Mouse (Mus musculus): ENCODE data around the gene Traf7. TPM values are rescaled to one million over a fixed set of nuclear protein-coding genes. Genes with fewer than 3 reads are reported as not detected.

The Traf7 gene
- total RNA-seq, 1 experiment, result 149 TPM

DNA sequence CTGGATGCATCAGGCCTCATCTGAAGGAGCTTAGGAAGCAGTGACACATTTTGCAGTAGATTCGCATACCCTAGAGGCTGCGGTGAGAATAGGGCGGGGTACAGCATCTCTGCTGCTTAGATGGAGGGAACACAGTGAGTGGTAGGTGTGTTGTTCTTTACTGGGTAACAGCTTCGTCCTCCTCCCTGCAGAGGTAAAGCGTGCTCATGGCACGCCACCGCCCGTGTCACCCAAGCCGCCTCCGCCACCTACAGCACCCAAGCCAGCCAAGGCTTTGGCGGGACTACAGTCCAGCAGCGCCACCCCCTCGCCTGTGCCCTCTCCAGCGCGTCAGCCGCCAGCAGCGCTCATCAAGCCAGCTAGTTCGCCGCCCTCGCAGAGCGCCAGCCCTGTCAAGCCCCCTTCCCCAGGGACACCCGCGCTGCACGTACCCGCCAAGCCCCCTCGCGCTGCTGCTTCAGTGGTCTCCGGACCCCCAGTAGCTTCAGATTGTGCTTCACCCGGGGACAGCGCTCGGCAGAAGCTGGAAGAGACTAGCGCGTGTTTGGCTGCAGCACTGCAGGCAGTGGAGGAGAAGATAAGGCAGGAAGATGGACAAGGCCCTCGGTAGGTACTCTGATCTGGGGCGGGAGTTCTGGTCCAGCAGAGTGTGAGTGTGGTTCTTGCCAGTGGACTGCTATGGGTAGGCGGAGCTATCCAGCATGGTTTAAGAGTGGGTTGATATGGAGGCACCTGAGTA, 21.2 kb downstream of the Traf7 start:
- H3K9me3 ChIP-seq (ENCODE audit: control insufficient read depth, insufficient read depth, low read depth, low read length), result no peaks in the 10 kb centered on the region
- TF ChIP-seq HCFC1 (IDR thresholded peaks at IDR 0.05; ENCODE audit: borderline replicate concordance, insufficient read depth, low read length) (no peak), MAFK (IDR thresholded peaks at IDR 0.05; ENCODE audit: insufficient read depth, low read depth, low read length) (no peak), CHD2 (IDR thresholded peaks at IDR 0.05; ENCODE audit: low read depth, low read length) (no peak), ZNF384 (IDR thresholded peaks at IDR 0.05; ENCODE audit: low read depth, low read length) (no peak), ZC3H11A (IDR thresholded peaks at IDR 0.05; ENCODE audit: borderline replicate concordance, low read depth, low read length) (no peak)
- H3K36me3 ChIP-seq (ENCODE audit: control insufficient read depth, insufficient read depth, low read length, poor library complexity, severe bottlenecking), result peaks cover 35% of the 10 kb centered on the region
- H3K9ac ChIP-seq (ENCODE audit: insufficient read depth, low read depth, low read length, poor library complexity, severe bottlenecking), result 0 out of 2 replicates have a peak overlapping the region, but pooled peaks have one; percentile 6
- DNase-seq (ENCODE audit: low read depth, low spot score), result no peak
- in situ Hi-C loops (cut with MboI; ENCODE audit: low sequenced_read_pairs in 2 of 2, unreplicated experiment in 2 of 2), result no loop called here
- no peak overlapping the region for H3K27ac ChIP-seq (ENCODE audit: insufficient read depth, low read depth, low read length, poor library complexity, severe bottlenecking)
- peak overlapping the region; percentile 50 to 55 for H3K4me3 ChIP-seq (ENCODE audit: insufficient read depth in 1 of 2, low read depth in 1 of 2, low read length in 2 of 2, poor library complexity in 1 of 2, severe bottlenecking in 1 of 2)
- H3K4me1 ChIP-seq (ENCODE audit: control insufficient read depth in 2 of 2, insufficient read depth in 2 of 2, low read length in 2 of 2, poor library complexity in 1 of 2), result peaks cover 0 to 10% of the 10 kb centered on the region in 2 experiments; a peak in 2 of 4 replicates

DNA sequence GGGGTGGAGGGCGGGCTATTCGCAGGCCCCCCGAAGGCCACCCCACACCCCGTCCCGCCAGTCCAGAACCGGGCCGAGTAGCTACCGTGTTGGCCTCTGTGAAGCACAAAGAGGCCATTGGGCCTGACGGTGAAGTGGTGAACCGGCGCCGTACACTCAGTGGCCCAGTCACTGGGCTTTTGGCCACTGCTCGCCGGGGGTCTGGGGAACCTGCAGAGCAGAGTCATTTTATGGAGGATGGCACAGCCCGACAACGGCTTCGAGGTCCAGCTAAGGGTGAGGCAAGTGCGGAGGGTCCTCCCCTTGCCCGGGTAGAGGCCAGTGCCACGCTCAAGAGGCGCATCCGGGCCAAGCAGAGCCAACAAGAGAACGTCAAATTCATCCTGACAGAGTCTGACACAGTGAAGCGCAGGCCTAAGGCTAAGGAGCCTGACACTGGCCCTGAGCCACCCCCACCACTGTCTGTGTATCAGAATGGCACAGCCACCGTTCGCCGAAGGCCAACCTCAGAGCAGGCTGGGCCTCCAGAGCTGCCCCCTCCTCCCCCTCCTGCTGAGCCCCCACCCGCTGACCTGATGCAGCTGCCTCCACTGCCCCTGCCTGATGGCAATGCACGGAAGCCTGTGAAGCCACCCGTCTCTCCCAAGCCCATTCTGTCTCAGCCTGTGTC, 22.3 kb downstream of the Traf7 start:
- in situ Hi-C loops (cut with MboI; ENCODE audit: low sequenced_read_pairs in 2 of 2, unreplicated experiment in 2 of 2), result no loop called here
- peaks cover 25% of the 10 kb centered on the region for H3K36me3 ChIP-seq (ENCODE audit: control insufficient read depth, insufficient read depth, low read length, poor library complexity, severe bottlenecking)
- H3K4me1 ChIP-seq (ENCODE audit: control insufficient read depth in 2 of 2, insufficient read depth in 2 of 2, low read length in 2 of 2, poor library complexity in 1 of 2), result peaks cover 0 to 10% of the 10 kb centered on the region in 2 experiments; a peak in 2 of 4 replicates
- no peak overlapping the region for H3K27ac ChIP-seq (ENCODE audit: insufficient read depth, low read depth, low read length, poor library complexity, severe bottlenecking)
- TF ChIP-seq ZC3H11A (IDR thresholded peaks at IDR 0.05; ENCODE audit: borderline replicate concordance, low read depth, low read length) (no peak), CHD2 (IDR thresholded peaks at IDR 0.05; ENCODE audit: low read depth, low read length) (no peak), MAFK (IDR thresholded peaks at IDR 0.05; ENCODE audit: insufficient read depth, low read depth, low read length) (no peak), ZNF384 (IDR thresholded peaks at IDR 0.05; ENCODE audit: low read depth, low read length) (no peak), HCFC1 (IDR thresholded peaks at IDR 0.05; ENCODE audit: borderline replicate concordance, insufficient read depth, low read length) (no peak)
- DNase-seq (ENCODE audit: low read depth, low spot score), result no peak
- H3K9ac ChIP-seq (ENCODE audit: insufficient read depth, low read depth, low read length, poor library complexity, severe bottlenecking), result no peak overlapping the region
- H3K4me3 ChIP-seq (ENCODE audit: insufficient read depth in 1 of 2, low read depth in 1 of 2, low read length in 2 of 2, poor library complexity in 1 of 2, severe bottlenecking in 1 of 2), result peak overlapping the region; percentile 28 to 42; a peak in 3 of 4 replicates
- no peaks in the 10 kb centered on the region for H3K9me3 ChIP-seq (ENCODE audit: control insufficient read depth, insufficient read depth, low read depth, low read length)

DNA sequence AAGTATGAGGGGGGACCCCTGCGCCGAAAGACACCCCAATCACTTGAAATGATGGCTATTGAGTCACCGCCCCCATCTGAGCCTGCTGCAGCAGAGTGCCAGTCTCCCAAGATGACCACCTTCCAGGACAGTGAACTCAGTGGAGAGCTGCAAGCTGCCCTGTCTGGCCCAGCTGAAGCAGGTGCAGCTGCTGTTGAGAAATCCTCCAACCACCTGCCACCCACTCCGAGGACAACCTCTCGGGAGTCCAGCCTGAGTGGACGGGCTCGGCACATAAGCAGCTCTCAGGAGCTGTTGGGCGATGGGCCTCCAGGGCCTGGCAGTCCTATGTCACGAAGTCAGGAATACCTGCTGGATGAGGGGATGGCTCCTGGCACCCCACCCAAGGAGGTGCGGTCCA, 23.7 kb downstream of the Traf7 start:
- Histone ChIP-seq H3K9me3 (ENCODE audit: control insufficient read depth, insufficient read depth, low read depth, low read length) (no peaks in the 10 kb centered on the region), H3K36me3 (ENCODE audit: control insufficient read depth, insufficient read depth, low read length, poor library complexity, severe bottlenecking) (peaks cover 11% of the 10 kb centered on the region), H3K4me1 (ENCODE audit: control insufficient read depth in 2 of 2, insufficient read depth in 2 of 2, low read length in 2 of 2, poor library complexity in 1 of 2) (peaks cover 0 to 10% of the 10 kb centered on the region in 2 experiments; a peak in 2 of 4 replicates), H3K9ac (ENCODE audit: insufficient read depth, low read depth, low read length, poor library complexity, severe bottlenecking) (no peak overlapping the region), H3K4me3 (ENCODE audit: insufficient read depth in 1 of 2, low read depth in 1 of 2, low read length in 2 of 2, poor library complexity in 1 of 2, severe bottlenecking in 1 of 2) (no peak overlapping the region), H3K27ac (ENCODE audit: insufficient read depth, low read depth, low read length, poor library complexity, severe bottlenecking) (no peak overlapping the region)
- DNase-seq (ENCODE audit: low read depth, low spot score), result no peak
- in situ Hi-C loops (cut with MboI; ENCODE audit: low sequenced_read_pairs in 2 of 2, unreplicated experiment in 2 of 2), result no loop called here
- TF ChIP-seq CHD2 (IDR thresholded peaks at IDR 0.05; ENCODE audit: low read depth, low read length) (no peak), HCFC1 (IDR thresholded peaks at IDR 0.05; ENCODE audit: borderline replicate concordance, insufficient read depth, low read length) (no peak), ZNF384 (IDR thresholded peaks at IDR 0.05; ENCODE audit: low read depth, low read length) (no peak), MAFK (IDR thresholded peaks at IDR 0.05; ENCODE audit: insufficient read depth, low read depth, low read length) (no peak), ZC3H11A (IDR thresholded peaks at IDR 0.05; ENCODE audit: borderline replicate concordance, low read depth, low read length) (no peak)

DNA sequence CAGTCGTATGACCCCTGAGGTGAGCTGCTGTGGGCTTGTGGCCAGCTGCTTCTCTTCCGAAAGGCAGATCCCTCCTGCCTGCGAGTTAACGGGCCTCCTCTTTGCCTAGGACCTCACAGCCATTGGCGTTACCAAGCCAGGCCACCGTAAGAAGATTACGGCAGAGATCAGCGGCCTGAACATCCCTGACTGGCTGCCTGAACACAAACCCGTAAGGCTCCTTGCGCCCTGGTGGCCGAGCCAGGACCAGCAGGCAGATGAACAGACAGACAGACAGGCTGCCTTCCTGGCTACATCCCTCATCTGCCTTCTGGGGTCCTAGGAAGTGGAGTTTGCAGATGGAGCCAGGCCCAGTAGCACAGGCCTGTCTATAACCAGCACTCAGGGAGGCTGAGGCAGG, 25.5 kb downstream of the Traf7 start:
- H3K27ac ChIP-seq (ENCODE audit: insufficient read depth, low read depth, low read length, poor library complexity, severe bottlenecking), result no peak overlapping the region
- in situ Hi-C loops (cut with MboI; ENCODE audit: low sequenced_read_pairs in 2 of 2, unreplicated experiment in 2 of 2), result no loop called here
- no peak overlapping the region for H3K4me3 ChIP-seq (ENCODE audit: insufficient read depth in 1 of 2, low read depth in 1 of 2, low read length in 2 of 2, poor library complexity in 1 of 2, severe bottlenecking in 1 of 2)
- no peak overlapping the region for H3K9ac ChIP-seq (ENCODE audit: insufficient read depth, low read depth, low read length, poor library complexity, severe bottlenecking)
- H3K9me3 ChIP-seq (ENCODE audit: control insufficient read depth, insufficient read depth, low read depth, low read length), result no peaks in the 10 kb centered on the region
- no peak for DNase-seq (ENCODE audit: low read depth, low spot score)
- peaks cover 0 to 6% of the 10 kb centered on the region in 2 experiments; a peak in 2 of 4 replicates for H3K4me1 ChIP-seq (ENCODE audit: control insufficient read depth in 2 of 2, insufficient read depth in 2 of 2, low read length in 2 of 2, poor library complexity in 1 of 2)
- H3K36me3 ChIP-seq (ENCODE audit: control insufficient read depth, insufficient read depth, low read length, poor library complexity, severe bottlenecking), result no peaks in the 10 kb centered on the region
- no peak for TF ChIP-seq ZNF384 (IDR thresholded peaks at IDR 0.05; ENCODE audit: low read depth, low read length)
- no peak for TF ChIP-seq HCFC1 (IDR thresholded peaks at IDR 0.05; ENCODE audit: borderline replicate concordance, insufficient read depth, low read length)
- no peak for TF ChIP-seq CHD2 (IDR thresholded peaks at IDR 0.05; ENCODE audit: low read depth, low read length)
- no peak for TF ChIP-seq MAFK (IDR thresholded peaks at IDR 0.05; ENCODE audit: insufficient read depth, low read depth, low read length)
- no peak for TF ChIP-seq ZC3H11A (IDR thresholded peaks at IDR 0.05; ENCODE audit: borderline replicate concordance, low read depth, low read length)
